Mouse (Mus musculus) thymus, postnatal 4 days (tissue): Measurements from ENCODE around the gene Pbx4.
A peak's percentile ranks its signal among the peaks of the same experiment; 100 is the strongest.

Source experiments
- DNase-seq: peaks from one replicate; pipeline ENCODE4 v3.0.0; 2021

Pbx4 gene

DNA sequence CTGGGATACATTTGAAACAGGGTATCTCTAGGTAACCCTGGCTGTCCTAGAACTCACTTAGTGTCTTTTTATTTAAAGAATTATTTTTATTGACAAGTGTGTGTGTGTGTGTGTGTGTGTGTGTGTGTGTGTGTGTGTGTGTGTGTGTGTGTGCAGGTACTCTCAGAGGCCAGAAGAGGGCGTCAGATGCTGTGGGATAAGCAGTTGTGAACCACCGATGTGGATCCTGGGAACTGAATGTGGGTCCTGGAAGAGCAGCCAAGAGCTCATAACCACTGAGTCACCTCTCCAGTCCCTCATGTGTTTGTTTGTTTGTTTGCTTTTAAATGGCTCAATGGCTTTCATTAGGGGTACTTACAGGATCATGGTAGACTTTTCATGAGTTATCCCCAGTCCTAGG, 17.4 kb upstream of the Pbx4 start:
- no peak for DNase-seq

DNA sequence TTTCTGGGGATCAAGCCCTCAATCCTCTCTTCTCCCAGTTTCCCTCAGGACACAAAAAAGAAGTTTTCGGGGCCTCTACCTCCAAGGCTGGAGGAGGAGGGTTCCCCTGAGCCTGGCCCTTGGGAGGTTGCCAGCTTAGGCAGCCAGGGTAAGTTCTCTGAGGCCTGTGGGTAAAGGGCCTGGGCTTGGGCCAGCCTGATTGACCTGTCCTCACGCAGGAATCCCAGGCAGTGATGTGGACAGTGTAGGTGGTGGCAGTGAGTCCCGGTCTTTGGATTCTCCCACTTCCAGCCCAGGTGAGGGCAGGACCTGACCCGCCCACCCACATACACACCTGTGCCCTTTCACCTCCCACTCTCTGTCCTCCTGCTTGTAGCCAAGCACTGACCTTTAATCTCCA, 16.9 kb upstream of the Pbx4 start:
- DNase-seq: no peak

DNA sequence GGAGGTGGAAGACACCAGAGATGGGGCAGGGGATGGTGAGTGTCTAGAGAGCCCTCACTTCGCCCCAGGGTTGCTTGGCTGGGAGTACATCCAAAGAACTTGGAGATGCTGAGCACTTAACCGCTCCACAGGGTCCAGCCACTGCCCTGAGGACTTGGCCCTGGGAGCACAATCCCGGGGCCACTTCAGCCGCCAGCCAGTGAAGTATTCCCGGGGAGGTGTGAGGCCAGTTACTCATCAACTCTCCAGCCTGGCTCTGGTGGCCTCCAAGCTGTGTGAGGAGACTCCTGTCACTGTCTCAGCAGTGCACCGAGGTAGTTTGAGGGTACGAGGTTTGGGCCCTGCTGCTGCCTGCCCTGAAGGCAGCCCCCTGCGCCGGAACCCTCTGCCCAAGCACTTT, 11.8 kb upstream of the Pbx4 start:
- no peak for DNase-seq

DNA sequence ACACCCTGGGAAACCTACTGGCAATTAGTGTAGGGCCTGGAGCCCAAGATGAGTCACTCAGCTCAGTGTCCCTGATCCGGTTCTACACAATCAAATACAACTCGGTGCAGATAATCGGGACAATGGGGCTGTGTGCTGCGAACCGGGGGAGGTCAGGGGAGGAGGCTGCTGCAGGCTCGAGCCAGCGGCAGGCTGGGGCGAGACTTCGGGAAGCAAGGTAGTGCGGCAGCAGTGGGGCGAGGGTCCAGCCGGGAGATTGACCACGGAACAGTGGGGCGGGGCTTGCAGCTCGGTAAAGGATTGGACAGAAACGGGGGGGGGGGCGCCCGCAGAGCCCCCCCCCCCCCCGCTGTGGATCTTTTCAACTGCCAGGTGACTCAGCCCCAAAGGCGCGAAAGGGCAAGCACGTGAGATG, 10.3 kb upstream of the Pbx4 start:
- DNase-seq: peak; percentile 62

DNA sequence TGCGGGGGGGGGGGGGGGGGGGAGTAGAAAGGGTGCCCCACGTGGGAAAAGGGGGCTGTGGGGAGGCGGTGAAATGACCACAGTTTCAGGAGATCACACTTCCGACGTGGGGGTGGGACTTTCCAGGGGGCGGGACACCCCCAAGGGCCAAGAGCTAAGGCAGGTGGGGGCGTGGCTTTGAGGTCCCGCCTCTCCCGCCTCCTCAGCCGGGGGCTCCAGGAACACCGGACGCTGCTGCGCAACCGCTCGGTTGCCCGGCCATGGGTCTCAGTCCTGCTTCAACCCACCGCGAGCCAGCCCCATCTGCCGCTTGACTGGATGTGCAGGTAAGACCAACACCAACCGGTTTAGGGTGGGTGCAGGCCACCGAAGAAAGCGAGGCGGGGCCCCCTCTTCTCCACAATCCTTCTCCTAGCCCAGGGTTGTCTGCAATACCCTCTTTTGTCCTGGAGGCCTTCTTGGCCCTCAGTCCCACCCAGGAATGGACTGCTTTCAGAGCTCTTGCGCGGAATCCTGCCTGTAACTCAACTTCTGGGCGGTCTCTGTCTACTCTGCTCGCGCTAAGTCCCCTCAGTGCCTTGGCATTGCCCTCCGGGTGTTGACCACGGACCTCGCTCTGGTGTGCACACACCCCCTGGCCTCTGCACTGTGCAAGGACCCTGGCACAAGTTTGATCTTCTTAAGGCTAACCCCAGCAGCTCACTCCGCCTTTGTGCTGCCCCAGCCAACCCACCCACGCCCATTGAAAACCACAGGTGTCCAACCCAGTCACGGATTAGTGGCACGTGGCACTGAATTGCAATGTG, 9.7 kb upstream of the Pbx4 start, which contains the start of gene Lpar2:
Gene Lpar2, plus strand, starts transcription at position 44 of the 806 bp plus-strand sequence.
- peak; percentile 79 for DNase-seq

DNA sequence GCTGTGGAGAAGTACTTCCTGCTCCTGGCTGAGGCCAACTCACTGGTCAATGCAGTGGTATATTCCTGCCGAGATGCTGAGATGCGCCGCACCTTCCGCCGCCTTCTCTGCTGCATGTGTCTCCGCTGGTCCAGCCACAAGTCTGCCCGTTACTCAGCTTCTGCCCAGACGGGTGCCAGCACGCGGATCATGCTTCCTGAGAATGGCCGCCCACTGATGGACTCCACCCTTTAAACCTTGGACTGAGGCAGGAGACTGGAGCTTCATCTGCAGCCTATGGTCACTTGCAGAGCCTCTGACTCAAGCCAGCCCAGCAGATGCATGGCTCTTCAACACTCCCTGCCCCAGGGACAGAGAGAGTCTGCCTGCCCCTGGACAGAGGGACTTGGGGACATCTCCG, 5.9 kb upstream of the Pbx4 start:
- no peak for DNase-seq

DNA sequence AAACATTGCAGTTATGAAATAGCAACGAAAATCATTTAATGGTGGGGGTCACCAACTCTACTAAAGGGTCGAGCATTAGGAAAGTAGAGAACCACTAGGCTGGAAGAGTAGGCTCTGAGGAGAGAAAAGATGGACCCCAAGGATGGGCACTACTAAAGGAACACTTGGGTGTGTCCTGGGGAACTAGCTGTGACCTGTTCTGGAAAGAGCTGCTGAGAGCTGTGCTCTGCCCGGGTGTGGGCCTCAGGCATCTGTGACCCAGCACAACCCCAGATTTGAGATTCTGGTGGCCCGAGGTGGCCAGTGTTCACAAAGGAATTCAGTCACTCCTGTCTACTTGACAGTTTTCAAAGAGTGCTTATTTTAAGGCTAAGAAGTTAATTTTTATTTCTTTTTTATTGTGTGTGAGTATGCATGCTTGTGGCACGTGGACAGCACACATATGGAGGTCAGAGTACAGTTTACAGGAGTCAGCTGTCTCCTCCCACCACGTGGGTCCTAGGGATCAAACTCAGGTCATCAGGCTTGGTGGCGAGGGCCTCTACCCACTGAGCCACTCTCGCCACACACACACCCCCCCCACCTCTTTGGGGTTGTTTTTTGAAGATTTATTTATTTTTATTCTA, 4.9 kb downstream of the Pbx4 start:
- no peak for DNase-seq

DNA sequence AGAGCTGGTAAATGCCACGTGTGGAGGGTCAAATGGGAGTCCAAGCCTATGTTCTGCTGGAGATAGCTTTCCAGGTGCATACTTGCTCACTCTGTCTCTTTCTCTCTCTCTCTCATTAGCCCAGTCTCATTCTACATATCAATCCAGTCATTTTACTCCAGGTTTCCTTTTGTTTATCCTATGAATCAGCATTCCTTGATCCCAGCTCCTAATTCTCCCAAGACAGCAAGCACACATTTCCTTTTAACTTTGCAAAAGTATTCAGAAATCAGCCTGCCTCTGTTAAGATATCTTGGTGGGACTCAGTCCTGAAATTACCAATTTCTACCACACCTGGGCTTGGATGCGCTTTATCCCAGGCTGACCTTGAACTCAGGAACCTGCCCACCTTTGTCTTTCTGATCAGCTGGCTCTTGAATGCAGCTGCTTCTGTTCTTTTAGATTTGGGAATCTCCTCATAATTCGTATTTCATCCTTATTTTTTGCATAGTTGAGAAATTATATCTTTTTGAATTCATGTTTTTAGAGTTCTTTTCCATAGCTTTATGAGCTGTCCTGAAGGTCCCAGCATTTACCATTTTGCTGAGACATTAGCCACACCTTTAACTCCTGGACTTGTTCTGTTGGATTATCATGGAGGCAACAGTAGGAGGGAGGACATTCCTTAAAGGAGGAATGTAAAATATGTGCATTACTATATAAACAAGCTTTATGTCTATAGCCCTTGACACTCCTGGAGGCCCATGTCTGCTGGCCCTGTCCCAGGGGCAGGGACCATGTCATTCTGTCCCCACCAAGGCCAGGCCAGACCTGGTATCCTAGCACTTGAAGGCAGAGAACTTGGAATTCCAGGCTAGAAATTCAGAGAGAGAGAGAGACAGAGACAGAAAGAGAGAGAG, 15.1 kb downstream of the Pbx4 start:
- no peak for DNase-seq

DNA sequence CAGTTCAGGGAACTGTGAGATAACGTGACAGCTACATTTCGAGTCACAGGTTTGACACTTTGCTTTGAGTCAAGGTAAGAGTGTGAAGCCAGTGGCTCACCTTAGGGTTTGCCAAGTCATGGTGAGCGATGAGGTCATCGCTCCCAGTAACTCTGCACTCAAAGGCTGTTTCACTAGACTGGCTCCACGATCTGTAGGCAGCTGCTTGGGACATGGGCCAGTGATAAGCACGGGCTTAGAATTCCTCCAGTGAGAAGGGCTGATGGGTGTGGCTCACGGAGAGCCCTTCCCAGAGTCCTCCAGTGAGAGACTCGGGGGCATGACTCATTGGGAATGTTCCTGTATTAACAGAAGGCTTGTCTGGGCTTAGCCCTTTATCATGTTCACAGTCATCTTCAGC, 16.7 kb downstream of the Pbx4 start:
- no peak for DNase-seq

DNA sequence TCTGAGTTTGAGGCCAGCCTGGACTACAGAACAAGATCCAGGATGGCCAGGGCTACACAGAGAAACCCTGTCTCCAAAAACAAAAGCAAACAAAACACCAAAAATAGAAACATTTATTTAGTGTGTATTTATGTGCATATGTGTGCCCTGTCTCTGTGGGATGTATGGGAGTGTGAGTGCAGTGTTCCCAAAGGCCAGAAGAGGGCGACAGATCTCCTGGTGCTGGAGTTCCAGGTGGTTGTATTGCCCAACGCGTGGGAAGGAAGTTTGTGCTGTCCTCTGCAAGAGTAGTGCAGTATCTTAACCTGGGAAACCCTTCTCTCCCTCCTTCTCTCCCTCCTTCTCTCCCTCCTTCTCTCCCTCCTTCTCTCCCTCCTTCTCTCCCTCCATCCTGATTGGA, 17.6 kb downstream of the Pbx4 start:
- peak; percentile 54 for DNase-seq

DNA sequence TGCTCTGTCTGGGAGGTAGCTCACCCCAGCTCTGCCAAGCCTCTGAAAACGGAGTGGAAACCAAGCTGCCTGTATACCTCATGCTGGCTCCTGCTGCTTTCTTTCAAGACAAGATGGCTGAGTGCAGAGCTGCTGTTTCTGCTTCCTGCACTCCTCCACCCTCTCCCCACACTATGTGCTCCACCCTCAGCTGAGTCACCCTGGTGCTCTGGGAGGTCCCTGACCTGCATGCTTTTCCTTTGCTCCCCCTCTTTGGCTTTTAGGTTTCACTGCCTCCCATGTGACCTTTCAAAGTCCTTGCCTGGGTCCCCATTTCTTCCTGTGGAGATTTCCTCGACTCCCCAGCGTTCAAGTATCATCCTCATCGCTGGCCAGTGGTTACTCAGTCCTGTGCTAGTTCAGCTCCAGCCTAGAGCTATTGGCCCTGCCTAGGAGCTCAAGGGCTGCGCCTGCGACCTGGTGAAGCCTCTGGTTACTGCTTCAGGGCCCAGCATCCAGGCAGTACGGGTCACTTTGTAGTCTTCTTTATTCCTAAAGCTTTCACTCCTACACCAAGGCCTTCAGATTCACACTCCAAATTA, 18.7 kb downstream of the Pbx4 start:
- no peak for DNase-seq

DNA sequence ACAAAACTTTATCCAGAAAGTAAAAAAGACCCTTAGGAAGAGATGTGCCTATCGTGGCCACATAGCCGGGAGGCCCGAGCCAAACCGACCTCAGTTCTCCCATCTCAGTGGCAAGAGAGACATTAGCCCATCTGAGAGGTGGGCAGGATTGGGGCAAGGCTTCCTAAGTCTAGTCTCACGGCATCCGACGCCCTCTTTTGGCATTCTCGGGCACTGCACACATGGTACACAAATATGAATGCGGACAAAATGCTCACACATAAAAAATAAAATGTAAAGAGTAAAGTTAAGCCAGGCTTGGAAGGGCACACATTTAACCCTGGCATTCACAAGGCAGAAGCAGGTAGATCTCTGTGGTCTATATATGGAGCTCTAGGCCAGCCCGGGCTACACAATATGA, 21.6 kb downstream of the Pbx4 start:
- peak; percentile 41 for DNase-seq

DNA sequence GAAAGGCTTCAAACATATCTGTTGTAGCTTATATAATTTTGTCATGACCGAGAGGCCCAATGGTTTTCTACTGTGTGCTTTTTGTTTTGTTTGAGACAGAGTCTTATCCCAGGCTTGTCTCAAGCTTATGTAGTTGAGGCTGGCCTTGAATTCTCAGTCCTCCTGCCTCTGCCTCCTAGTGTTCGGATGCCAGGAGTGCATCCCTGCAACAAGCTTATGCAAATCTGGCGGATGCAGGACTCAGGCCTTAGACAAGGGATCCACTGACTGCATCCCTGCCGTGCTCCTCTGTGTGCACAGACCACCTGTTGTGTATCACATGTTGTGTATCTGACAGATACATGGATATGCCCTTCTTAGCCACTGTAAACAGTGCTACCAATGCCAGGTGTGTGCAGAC, 28.5 kb downstream of the Pbx4 start:
- no peak for DNase-seq

DNA sequence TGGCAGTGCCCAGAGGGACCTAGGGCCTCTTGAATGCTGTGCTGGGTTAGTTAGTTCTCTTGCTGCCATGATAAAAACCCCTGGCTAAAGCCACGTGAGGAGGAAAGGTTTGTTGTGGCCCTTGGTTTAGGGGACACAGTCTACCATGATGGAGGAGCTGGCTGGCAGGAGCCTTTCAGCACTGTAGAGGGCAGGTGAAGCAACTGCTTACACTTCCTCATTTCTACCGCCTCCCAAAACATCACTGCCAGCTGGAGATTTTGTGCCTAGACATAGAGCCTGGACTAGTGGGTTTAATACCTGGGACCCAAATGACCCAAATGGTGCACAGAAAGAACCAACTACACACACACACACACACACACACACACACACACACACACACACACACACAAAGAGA, 29.0 kb downstream of the Pbx4 start:
- DNase-seq: no peak

DNA sequence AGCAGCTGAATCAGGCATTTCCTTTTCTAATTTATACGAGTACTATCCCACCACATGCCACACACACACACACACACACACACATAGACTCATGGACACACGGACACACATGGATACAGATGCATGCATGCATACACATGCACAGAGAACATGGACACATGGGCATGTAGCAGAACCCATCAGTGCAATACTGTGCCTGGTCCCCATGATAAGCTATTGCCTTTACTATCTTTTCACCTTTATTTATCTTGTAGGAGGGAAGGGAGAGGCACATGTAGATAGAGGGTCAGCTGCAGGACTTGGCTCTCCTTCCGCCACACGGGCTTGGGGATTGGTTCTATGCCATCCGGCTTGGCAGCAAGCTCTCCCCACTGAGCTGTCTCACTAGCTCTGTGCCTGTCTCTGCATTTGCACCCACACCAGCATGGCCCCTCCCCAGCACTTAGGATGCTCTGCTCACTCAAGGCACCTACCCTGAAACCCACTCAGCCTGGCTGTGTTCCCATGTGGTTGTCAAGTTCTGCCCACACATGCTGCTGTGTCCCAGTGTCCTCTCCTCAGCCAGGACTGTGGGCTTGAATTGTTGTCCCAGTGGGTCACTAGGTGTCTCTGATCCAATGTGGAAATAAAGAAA, 31.2 kb downstream of the Pbx4 start:
- no peak for DNase-seq

DNA sequence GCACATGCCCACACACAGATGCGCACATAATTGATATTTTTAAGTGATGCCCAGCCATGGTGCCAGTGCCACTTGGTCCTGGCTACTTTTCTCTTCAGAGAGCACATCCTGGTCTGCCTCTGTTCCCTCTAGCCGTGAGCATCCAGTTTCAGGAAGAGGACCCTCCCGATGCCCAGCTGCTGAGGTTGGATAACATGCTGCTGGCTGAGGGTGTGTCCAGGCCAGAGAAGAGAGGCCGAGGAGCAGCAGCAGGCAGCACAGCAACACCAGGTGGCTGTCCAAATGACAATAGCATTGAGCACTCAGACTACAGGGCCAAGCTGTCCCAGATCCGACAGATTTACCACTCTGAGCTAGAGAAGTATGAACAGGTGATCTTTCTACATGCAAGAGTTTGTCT, 31.9 kb downstream of the Pbx4 start:
- no peak for DNase-seq

DNA sequence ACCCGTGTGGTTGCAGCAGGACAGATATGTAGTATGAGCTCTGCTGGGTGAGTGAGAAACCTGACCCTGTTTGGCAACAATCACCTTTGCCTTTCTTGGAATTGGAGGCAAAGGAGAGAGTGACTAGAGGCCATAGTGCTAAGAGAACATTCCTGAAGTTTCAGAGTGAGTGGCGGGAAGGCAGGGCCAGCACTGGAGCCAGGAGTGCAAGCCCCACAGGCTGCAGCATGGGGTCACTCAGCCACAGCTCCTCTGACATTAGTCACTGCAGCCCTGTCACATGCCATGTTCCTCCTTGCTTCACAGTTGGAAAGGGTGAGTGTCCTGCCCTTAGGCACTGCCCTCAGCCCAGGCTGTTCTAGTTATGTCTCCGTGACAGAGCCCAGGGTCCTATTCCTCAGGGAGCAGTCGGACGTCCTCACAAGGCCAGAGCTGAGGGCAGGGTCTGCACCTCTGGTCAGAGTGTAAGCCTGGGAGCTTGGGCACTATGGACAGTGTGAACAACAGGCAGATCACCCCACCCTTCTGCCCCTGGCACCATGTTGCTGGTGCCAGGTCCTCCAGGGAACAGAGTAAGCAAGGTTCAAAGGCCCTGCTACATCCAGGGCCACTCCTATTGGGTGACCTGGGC, 35.5 kb downstream of the Pbx4 start:
- DNase-seq: no peak

DNA sequence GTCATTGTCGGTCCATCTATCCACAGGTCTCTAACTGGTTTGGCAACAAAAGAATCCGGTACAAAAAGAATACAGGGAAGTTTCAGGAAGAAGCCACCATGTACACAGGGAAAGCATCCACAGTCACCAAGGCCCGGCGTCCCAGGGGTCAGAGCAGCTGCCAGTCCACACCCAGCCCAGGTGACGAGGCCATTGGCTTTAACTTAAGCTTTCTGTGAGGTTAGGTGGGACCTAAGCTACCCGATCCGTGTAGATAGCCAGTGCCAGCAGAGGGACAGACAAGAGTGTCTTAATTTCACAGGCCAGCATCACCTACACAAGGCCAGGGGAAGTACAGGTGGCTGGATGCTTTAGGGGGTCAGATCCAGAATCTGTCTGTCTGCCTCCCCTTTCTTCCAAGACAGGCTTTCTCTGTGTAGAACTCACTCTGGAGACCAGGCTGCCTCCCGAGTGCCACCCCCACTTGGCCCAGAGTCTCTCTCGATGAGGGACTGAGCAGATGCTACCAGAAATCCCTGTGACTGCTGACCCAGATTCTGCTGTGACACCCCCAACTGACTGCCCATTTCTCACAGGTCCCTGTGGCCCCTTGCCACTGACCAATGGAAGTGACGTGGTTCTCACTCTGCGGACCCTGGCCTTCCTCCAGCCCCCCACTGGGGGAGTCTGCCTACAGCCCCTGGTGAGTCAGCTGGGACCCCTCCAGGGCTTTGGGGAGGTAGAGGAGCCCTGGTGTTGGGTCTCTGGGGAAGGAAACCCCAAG, 37.9 kb downstream of the Pbx4 start:
- no peak for DNase-seq

DNA sequence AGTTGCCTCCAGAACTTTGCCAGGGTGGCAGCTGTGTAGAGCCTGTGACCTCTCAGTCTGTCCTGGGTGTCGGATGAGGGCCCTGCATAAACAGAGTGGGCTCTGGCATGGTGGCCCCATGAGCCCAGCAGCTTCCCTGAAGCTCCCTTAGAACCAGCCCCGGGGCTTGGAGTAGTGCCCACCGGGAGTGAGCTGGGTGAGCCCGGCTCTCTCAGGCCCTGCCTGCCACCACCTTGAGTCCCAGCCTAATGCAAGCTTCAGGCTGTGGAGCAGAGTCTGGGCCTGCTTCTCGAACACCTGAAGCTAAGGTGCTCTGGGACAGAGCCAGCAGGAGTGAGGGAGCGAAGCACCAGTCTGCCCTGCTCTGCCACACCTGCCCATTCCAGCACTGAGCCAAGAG, 38.6 kb downstream of the Pbx4 start:
- no peak for DNase-seq

DNA sequence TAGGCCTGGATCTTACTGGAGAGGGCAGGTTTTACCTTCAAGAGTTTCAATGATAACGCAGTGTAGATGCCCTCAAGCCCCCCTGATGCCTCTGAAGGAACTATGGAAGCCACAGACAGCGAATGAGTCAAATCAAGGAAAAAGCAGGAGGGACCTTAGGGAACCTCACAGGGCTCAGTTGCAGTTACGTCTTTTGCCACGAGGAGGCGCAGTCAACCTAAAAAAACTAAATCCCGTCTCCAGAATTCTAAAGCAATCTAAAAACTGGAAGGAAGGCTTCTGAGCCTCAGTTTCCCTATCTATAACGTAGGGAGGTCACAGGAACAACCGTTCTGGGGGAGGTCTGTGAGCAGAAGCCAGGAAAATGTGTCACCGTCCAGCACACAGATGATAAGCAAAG, 41.9 kb downstream of the Pbx4 start:
- DNase-seq: peak; percentile 75

DNA sequence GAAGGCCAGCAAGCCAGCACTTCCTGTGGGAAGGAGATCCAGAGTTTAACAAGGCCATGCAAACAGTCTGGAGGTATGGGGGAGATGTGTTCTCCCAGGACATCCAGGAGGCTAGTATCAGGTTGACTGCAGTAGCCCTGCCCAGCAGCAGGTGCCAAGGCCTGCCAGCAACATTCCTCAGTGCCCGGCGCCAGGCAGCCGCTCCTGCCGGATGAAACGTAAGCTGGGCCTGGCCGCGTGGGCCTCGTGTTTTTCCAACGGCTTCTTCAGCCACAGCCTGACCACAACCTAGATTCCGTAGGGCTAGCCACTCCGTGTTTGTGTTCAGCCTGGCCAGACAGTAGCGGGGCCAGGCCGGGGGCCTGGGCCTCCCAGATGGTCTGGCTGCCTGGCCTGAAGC, 42.4 kb downstream of the Pbx4 start:
- no peak for DNase-seq

DNA sequence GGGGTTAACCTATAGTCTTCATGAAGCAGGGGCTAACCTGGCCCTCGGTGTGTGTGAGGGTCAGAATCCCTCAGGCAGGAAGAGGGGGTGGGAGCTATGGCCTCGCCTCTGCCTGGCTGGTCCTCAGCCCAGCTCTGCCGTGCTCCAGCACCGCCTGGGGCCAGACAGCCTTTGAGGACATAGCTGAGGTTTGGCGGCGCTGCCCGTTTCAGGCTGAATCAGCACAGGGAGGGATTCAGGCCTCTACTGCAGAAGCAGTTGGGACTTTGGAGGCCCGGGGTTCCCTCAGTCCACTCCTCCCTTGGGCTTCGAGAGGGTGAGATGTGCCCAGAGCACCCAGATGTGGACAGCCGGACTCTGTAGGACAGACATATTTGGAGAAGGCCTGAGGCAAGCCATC, 43.8 kb downstream of the Pbx4 start:
- DNase-seq: no peak
